Mouse (Mus musculus) kidney, embryonic 15.5 days (tissue): Measurements from ENCODE around the gene Procr. TPM values are rescaled to one million over a fixed set of nuclear protein-coding genes. Genes with fewer than 3 reads are reported as not detected.

Source experiments
- ATAC-seq: fragments of 200-750 bp; cut with Nextera tagmentation; replicated peaks from 2 replicates; pipeline ENCODE4 v1.8.0; 2017; ENCODE audit warnings: moderate TSS enrichment; ENCODE audit not compliant: low FRiP score
- H3K27ac ChIP-seq: fragments of 300-500 bp; sonication (generic); 2 replicates; pipeline ENCODE4 v1.5.1; 2015; ENCODE audit warnings: mild to moderate bottlenecking, inconsistent platforms
- H3K27me3 ChIP-seq: fragments of 300-500 bp; sonication (generic); 2 replicates; pipeline ENCODE4 v1.6.1; 2015; ENCODE audit warnings: inconsistent platforms
- H3K36me3 ChIP-seq: fragments of 300-500 bp; sonication (generic); 2 replicates; pipeline ENCODE4 v1.6.1; 2015; ENCODE audit warnings: inconsistent platforms
- H3K4me1 ChIP-seq: fragments of 300-500 bp; sonication (generic); 2 replicates; pipeline ENCODE4 v1.6.1; 2015; ENCODE audit warnings: inconsistent platforms
- H3K4me2 ChIP-seq: fragments of 300-500 bp; sonication (generic); 2 replicates; pipeline ENCODE4 v1.6.1; 2015; ENCODE audit warnings: moderate library complexity, mild to moderate bottlenecking, inconsistent platforms
- H3K4me3 ChIP-seq: fragments of 300-500 bp; sonication (generic); replicated peaks from 2 replicates; pipeline ENCODE4 v1.5.1; 2015; ENCODE audit warnings: mild to moderate bottlenecking, inconsistent platforms
- H3K9ac ChIP-seq: fragments of 300-500 bp; sonication (generic); 2 replicates; pipeline ENCODE4 v1.6.1; 2015; ENCODE audit warnings: mild to moderate bottlenecking, inconsistent platforms
- H3K9me3 ChIP-seq: fragments of 300-500 bp; sonication (generic); replicated peaks from 2 replicates; pipeline ENCODE4 v1.6.1; 2016; ENCODE audit warnings: inconsistent platforms
- WGBS: fragments of 180-500 bp; shearing (Covaris S2); methylation state at CpG from one replicate; pipeline ENCODE4 v1.1.7; 2015; ENCODE audit warnings: mixed read lengths; 5-methylcytosine and 5-hydroxymethylcytosine counted together
- polyA plus RNA-seq: library from polyadenylated mRNA; unstranded; fragments of >200 nt; fragmentation: Nextera tagmentation; extraction: Ambion mirVana; gene quantifications from 2 replicates; pipeline ENCODE4 v1.2.1, GENCODE M21; 2015

Gene Procr
- polyA plus RNA-seq, 1 experiment from 2014 or later: 12.3 TPM

GRCm38 (mm10) chr2:155784534-155784933 lies 33.6 kb downstream of the Procr start:
- ATAC-seq: no peak
- H3K4me2 ChIP-seq: no peak overlapping the region
- no peak overlapping the region for H3K27ac ChIP-seq
- WGBS: 76% methylated on average over 6 of the region's 6 CpGs
- no peaks in the 10 kb centered on the region for H3K36me3 ChIP-seq
- no peak overlapping the region for H3K4me3 ChIP-seq
- 0 out of 2 replicates have a peak, but pooled peaks cover 1% of the 10 kb centered on the region for H3K27me3 ChIP-seq
- no peaks in the 10 kb centered on the region for H3K4me1 ChIP-seq
- no peak overlapping the region for H3K9ac ChIP-seq
- H3K9me3 ChIP-seq: no peaks in the 10 kb centered on the region

- Histone ChIP-seq H3K36me3 (no peaks in the 10 kb centered on the region), H3K27me3 (0 out of 2 replicates have a peak, but pooled peaks cover 3% of the 10 kb centered on the region), H3K9me3 (no peaks in the 10 kb centered on the region), H3K9ac (no peak overlapping the region), H3K4me3 (no peak overlapping the region), H3K4me1 (no peaks in the 10 kb centered on the region), H3K27ac (no peak overlapping the region), H3K4me2 (no peak overlapping the region)
- 70% methylated on average over 5 of the region's 5 CpGs for WGBS
- no peak for ATAC-seq
Observed at GRCm38 (mm10) chr2:155786905-155787304, 36.0 kb downstream of the Procr start.

- no peak overlapping the region for H3K9ac ChIP-seq
- no peak overlapping the region for H3K4me3 ChIP-seq
- ATAC-seq: no peak
- H3K4me1 ChIP-seq: no peaks in the 10 kb centered on the region
- no peak overlapping the region for H3K4me2 ChIP-seq
- H3K27ac ChIP-seq: no peak overlapping the region
- WGBS: 55% methylated on average over 18 of the region's 18 CpGs
- H3K36me3 ChIP-seq: no peaks in the 10 kb centered on the region
- 0 out of 2 replicates have a peak, but pooled peaks cover 3% of the 10 kb centered on the region for H3K27me3 ChIP-seq
- H3K9me3 ChIP-seq: no peaks in the 10 kb centered on the region
Observed at GRCm38 (mm10) chr2:155787949-155788931, 37.3 kb downstream of the Procr start.

GRCm38 (mm10) chr2:155792899-155793298 lies 42.0 kb downstream of the Procr start:
- ATAC-seq: no peak
- no peaks in the 10 kb centered on the region for H3K4me1 ChIP-seq
- no peaks in the 10 kb centered on the region for H3K9me3 ChIP-seq
- no peak overlapping the region for H3K27ac ChIP-seq
- H3K27me3 ChIP-seq: 0 out of 2 replicates have a peak, but pooled peaks cover 3% of the 10 kb centered on the region
- H3K36me3 ChIP-seq: no peaks in the 10 kb centered on the region
- no peak overlapping the region for H3K9ac ChIP-seq
- 37% methylated on average over 12 of the region's 12 CpGs for WGBS
- H3K4me3 ChIP-seq: no peak overlapping the region
- H3K4me2 ChIP-seq: no peak overlapping the region; the same call in 1 of the 2 replicates

- Histone ChIP-seq H3K4me1 (no peaks in the 10 kb centered on the region), H3K4me2 (no peak overlapping the region), H3K4me3 (no peak overlapping the region), H3K27ac (no peak overlapping the region), H3K9me3 (no peaks in the 10 kb centered on the region), H3K9ac (no peak overlapping the region), H3K36me3 (no peaks in the 10 kb centered on the region), H3K27me3 (no peaks in the 10 kb centered on the region)
- no peak for ATAC-seq
- WGBS: 88% methylated on average over 12 of the region's 12 CpGs
Observed at GRCm38 (mm10) chr2:155794674-155795445, 43.9 kb downstream of the Procr start.

GRCm38 (mm10) chr2:155798613-155799012 lies 47.7 kb downstream of the Procr start:
- Histone ChIP-seq H3K9ac (no peak overlapping the region), H3K4me1 (no peaks in the 10 kb centered on the region), H3K9me3 (no peaks in the 10 kb centered on the region), H3K36me3 (no peaks in the 10 kb centered on the region), H3K4me3 (no peak overlapping the region), H3K27ac (no peak overlapping the region), H3K4me2 (no peak overlapping the region), H3K27me3 (no peaks in the 10 kb centered on the region)
- WGBS: 58% methylated on average over 3 of the region's 3 CpGs
- ATAC-seq: no peak

GRCm38 (mm10) chr2:155802761-155803160 lies 51.8 kb downstream of the Procr start:
- no peak for ATAC-seq
- no peak overlapping the region for H3K9ac ChIP-seq
- 67% methylated on average over 3 of the region's 3 CpGs for WGBS

GRCm38 (mm10) chr2:155804053-155804452 lies 53.1 kb downstream of the Procr start:
- Histone ChIP-seq H3K36me3 (no peaks in the 10 kb centered on the region), H3K4me3 (no peak overlapping the region), H3K4me2 (no peak overlapping the region), H3K4me1 (no peaks in the 10 kb centered on the region), H3K9ac (no peak overlapping the region), H3K27me3 (no peaks in the 10 kb centered on the region), H3K9me3 (no peaks in the 10 kb centered on the region), H3K27ac (no peak overlapping the region)
- WGBS: 63% methylated on average over 5 of the region's 5 CpGs
- ATAC-seq: no peak

More at GRCm38 (mm10) chr2:155802761-155803160, 51.8 kb downstream of the Procr start:
- H3K36me3 ChIP-seq: no peaks in the 10 kb centered on the region
- no peak overlapping the region for H3K27ac ChIP-seq
- no peak overlapping the region for H3K4me3 ChIP-seq
- no peaks in the 10 kb centered on the region for H3K27me3 ChIP-seq
- H3K4me1 ChIP-seq: no peaks in the 10 kb centered on the region
- H3K4me2 ChIP-seq: no peak overlapping the region
- no peaks in the 10 kb centered on the region for H3K9me3 ChIP-seq

Other genes starting within 250 kb of the Procr start
- 12.5 and 13.0 TPM in 2 replicates for gene Acss2, start 233.2 kb upstream of the Procr start, polyA plus RNA-seq
- 3.2 and 4.5 TPM in 2 replicates for gene Ggt7, start 232.9 kb upstream of the Procr start, polyA plus RNA-seq
- gene Gss, start 158.3 kb upstream of the Procr start, polyA plus RNA-seq: 40.1 and 45.0 TPM in 2 replicates
- 0.93 and 1.7 TPM in 2 replicates for gene Myh7b, start 139.9 kb upstream of the Procr start, polyA plus RNA-seq
- 123 and 138 TPM in 2 replicates for gene Trpc4ap, start 58.7 kb upstream of the Procr start, polyA plus RNA-seq
- gene Edem2, start 21.6 kb upstream of the Procr start, polyA plus RNA-seq: 36.1 and 39.0 TPM in 2 replicates
- not detected in 2 replicates for gene Gm17581, start 15.3 kb upstream of the Procr start, polyA plus RNA-seq
- 0.14 and 0.16 TPM in 2 replicates for gene Mmp24, start 24.2 kb downstream of the Procr start, polyA plus RNA-seq
- 14.5 and 18.1 TPM in 2 replicates for gene BC029722, start 68.3 kb downstream of the Procr start, polyA plus RNA-seq
- gene Eif6, start 75.8 kb downstream of the Procr start, polyA plus RNA-seq: 204 and 210 TPM in 2 replicates
- 0.15 and 0.19 TPM in 2 replicates for gene Fam83c, start 83.7 kb downstream of the Procr start, polyA plus RNA-seq
- gene Uqcc1, start 179.2 kb downstream of the Procr start, polyA plus RNA-seq: 66.6 and 81.7 TPM in 2 replicates
- not detected in 2 replicates for gene Gm15557, start 189.6 kb downstream of the Procr start, polyA plus RNA-seq
- 0.51 and 0.84 TPM in 2 replicates for gene Gdf5, start 194.2 kb downstream of the Procr start, polyA plus RNA-seq
- 21.9 and 24.4 TPM in 2 replicates for gene Cep250, start 205.3 kb downstream of the Procr start, polyA plus RNA-seq